Comparison of ENCODE assay signal across 7 mouse cellular contexts in genomic region chr10:91184893-91185292, GRCm38 (mm10). TPM values are rescaled to one million over a fixed set of nuclear protein-coding genes. Genes with fewer than 3 reads are reported as not detected.
DNase-seq lines count a peak whose midpoint lies in the region; ATAC-seq and TF ChIP-seq lines count a peak whose summit lies in the region.
"Not testable (repeated sequence)": the region's sequence is repeated elsewhere in the genome, so short reads cannot be mapped to it uniquely, and the experiment has no call there.

No protein-coding gene starts in this region.

- H3K27me3 ChIP-seq in E14TG2a.4 (ENCODE audit: insufficient read depth, low read length); forebrain, postnatal 0 days (ENCODE audit: insufficient read depth, low read length); hindbrain, postnatal 0 days (ENCODE audit: insufficient read depth, low read length); kidney, postnatal 0 days (ENCODE audit: insufficient read depth, low read length); liver, embryonic 12.5 days (replicated peaks); lung, embryonic 14.5 days (ENCODE audit: insufficient read depth, low read length); midbrain, postnatal 0 days (ENCODE audit: insufficient read depth, low read length): not testable (repeated sequence)

- not testable (repeated sequence) for H3K27ac ChIP-seq in forebrain, postnatal 0 days (ENCODE audit: low read depth, low read length); hindbrain, postnatal 0 days; kidney, postnatal 0 days; liver, embryonic 12.5 days; lung, embryonic 14.5 days (ENCODE audit: low read depth); midbrain, postnatal 0 days (ENCODE audit: low read depth, low read length)

- not testable (repeated sequence) for H3K9me3 ChIP-seq in E14TG2a.4 (ENCODE audit: low read length); forebrain, postnatal 0 days (ENCODE audit: low read length); hindbrain, postnatal 0 days (ENCODE audit: low read length); kidney, postnatal 0 days (replicated peaks; ENCODE audit: low read length); liver, embryonic 12.5 days (replicated peaks); lung, embryonic 14.5 days (ENCODE audit: low read depth, low read length); midbrain, postnatal 0 days (ENCODE audit: low read length)

- not testable (repeated sequence) for DNase-seq in forebrain, postnatal 0 days; hindbrain, postnatal 0 days (ENCODE audit: low spot score); kidney, postnatal 0 days (ENCODE audit: low spot score); lung, embryonic 14.5 days; midbrain, postnatal 0 days (ENCODE audit: low spot score)

- not testable (repeated sequence) for ATAC-seq in forebrain, postnatal 0 days; hindbrain, postnatal 0 days; kidney, postnatal 0 days (replicated peaks; ENCODE audit: low FRiP score, low read depth); liver, embryonic 12.5 days; lung, embryonic 14.5 days (ENCODE audit: insufficient read depth); midbrain, postnatal 0 days (ENCODE audit: low FRiP score)

- H3K4me3 ChIP-seq in E14TG2a.4 (replicated peaks; ENCODE audit: low read length); forebrain, postnatal 0 days (ENCODE audit: low read depth, low read length); hindbrain, postnatal 0 days (ENCODE audit: low read length); kidney, postnatal 0 days (replicated peaks; ENCODE audit: low read depth, low read length); liver, embryonic 12.5 days; lung, embryonic 14.5 days (ENCODE audit: low read depth, low read length); midbrain, postnatal 0 days (ENCODE audit: low read depth, low read length): not testable (repeated sequence)

- H3K4me1 ChIP-seq in E14TG2a.4 (replicated peaks; ENCODE audit: low read depth, low read length) = peaks cover 56% of the 10 kb centered on the region
- H3K4me1 ChIP-seq in forebrain, postnatal 0 days (ENCODE audit: insufficient read depth) = peaks cover 11% of the 10 kb centered on the region
- peaks cover 14% of the 10 kb centered on the region; the same call in 1 of the 2 replicates for H3K4me1 ChIP-seq in hindbrain, postnatal 0 days (ENCODE audit: insufficient read depth, low read length)
- not testable (repeated sequence) for H3K4me1 ChIP-seq in kidney, postnatal 0 days (replicated peaks; ENCODE audit: insufficient read depth, low read length); lung, embryonic 14.5 days (ENCODE audit: insufficient read depth); midbrain, postnatal 0 days (ENCODE audit: insufficient read depth, low read length)
- peaks cover 54% of the 10 kb centered on the region for H3K4me1 ChIP-seq in liver, embryonic 12.5 days

- not testable (repeated sequence) for H3K4me2 ChIP-seq in forebrain, postnatal 0 days (ENCODE audit: low read depth); hindbrain, postnatal 0 days (ENCODE audit: low read depth, low read length); kidney, postnatal 0 days (ENCODE audit: low read length); liver, embryonic 12.5 days; lung, embryonic 14.5 days; midbrain, postnatal 0 days (ENCODE audit: low read depth, low read length, poor library complexity, severe bottlenecking)

- H3K36me3 ChIP-seq in E14TG2a.4 (ENCODE audit: insufficient read depth, low read length); forebrain, postnatal 0 days (ENCODE audit: insufficient read depth); hindbrain, postnatal 0 days (ENCODE audit: insufficient read depth, low read length); kidney, postnatal 0 days (ENCODE audit: insufficient read depth, low read length); liver, embryonic 12.5 days; lung, embryonic 14.5 days (ENCODE audit: insufficient read depth); midbrain, postnatal 0 days (ENCODE audit: insufficient read depth, low read length): not testable (repeated sequence)

- H3K9ac ChIP-seq in forebrain, postnatal 0 days; hindbrain, postnatal 0 days (replicated peaks; ENCODE audit: low read length); kidney, postnatal 0 days (ENCODE audit: low read depth, low read length); lung, embryonic 14.5 days; midbrain, postnatal 0 days (replicated peaks; ENCODE audit: low read length, poor library complexity, severe bottlenecking): not testable (repeated sequence)
- 0 out of 2 replicates have a peak overlapping the region, but pooled peaks have one; percentile 5 for H3K9ac ChIP-seq in liver, embryonic 12.5 days

- 59% methylated on average over 5 of the region's 5 CpGs for WGBS in forebrain, postnatal 0 days
- WGBS in hindbrain, postnatal 0 days = 65% methylated on average over 5 of the region's 5 CpGs
- WGBS in kidney, postnatal 0 days = 80% methylated on average over 5 of the region's 5 CpGs
- 45% methylated on average over 5 of the region's 5 CpGs for WGBS in liver, embryonic 12.5 days (ENCODE audit: insufficient replicate concordance)
- WGBS in lung, embryonic 14.5 days = 69% methylated on average over 5 of the region's 5 CpGs
- WGBS in midbrain, postnatal 0 days = 63% methylated on average over 5 of the region's 5 CpGs

- TF ChIP-seq CTCF in E14TG2a.4 (conservative IDR thresholded peaks at IDR 0.05; ENCODE audit: low read length) = peak; percentile 14; the same call in 1 of the 2 replicates
- TF ChIP-seq CTCF in forebrain, postnatal 0 days (IDR thresholded peaks at IDR 0.05; ENCODE audit: low read depth) = peak; percentile 39
- TF ChIP-seq CTCF in hindbrain, postnatal 0 days (IDR thresholded peaks at IDR 0.05; ENCODE audit: low read depth) = peak; percentile 13; the same call in 1 of the 2 replicates
- TF ChIP-seq CTCF in kidney, postnatal 0 days (IDR thresholded peaks at IDR 0.05; ENCODE audit: low read depth) = peak; percentile 50
- TF ChIP-seq CTCF in lung, embryonic 14.5 days (IDR thresholded peaks at IDR 0.05; ENCODE audit: low read depth) = 0 out of 2 replicates have a peak, but pooled peaks have one; percentile 11
- peak; percentile 46 for TF ChIP-seq CTCF in midbrain, postnatal 0 days (IDR thresholded peaks at IDR 0.05)

RNA-seq across cellular contexts. Expression of gene Tmpo, which starts 3.8 kb away (rescaled TPM):
- total RNA-seq in forebrain, postnatal 0 days (2014; rRNA removed) = 126 and 149 TPM in 2 replicates
- polyA plus RNA-seq in forebrain, postnatal 0 days (2015; fragmentation: Nextera tagmentation; extraction: Ambion mirVana) = 61.3 and 62.8 TPM in 2 replicates
- 102 and 110 TPM in 2 replicates for total RNA-seq in hindbrain, postnatal 0 days (2014; rRNA removed)
- polyA plus RNA-seq in hindbrain, postnatal 0 days (2015; fragmentation: Nextera tagmentation; extraction: Ambion mirVana) = 66.9 and 72.1 TPM in 2 replicates
- 156 and 160 TPM in 2 replicates for polyA plus RNA-seq in kidney, postnatal 0 days (2015; fragmentation: Nextera tagmentation; extraction: Ambion mirVana)
- 215 and 229 TPM in 2 replicates for polyA plus RNA-seq in liver, embryonic 12.5 days (2016; fragmentation: Nextera tagmentation; extraction: Ambion mirVana)
- polyA plus RNA-seq in lung, embryonic 14.5 days (2014; fragmentation: Nextera tagmentation; extraction: Ambion mirVana) = 317 and 337 TPM in 2 replicates
- total RNA-seq in midbrain, postnatal 0 days (2014; rRNA removed) = 102 and 116 TPM in 2 replicates
- polyA plus RNA-seq in midbrain, postnatal 0 days (2015; fragmentation: Nextera tagmentation; extraction: Ambion mirVana) = 44.6 and 54.8 TPM in 2 replicates
